Mouse (Mus musculus): ENCODE measurements at regions not wholly inside any gene's neighbourhood (a gene's known extent, or its start where the extent isn't known, plus 50 kb on each side); places are given as distances from the start of the nearest gene placed in this dataset.

DNA sequence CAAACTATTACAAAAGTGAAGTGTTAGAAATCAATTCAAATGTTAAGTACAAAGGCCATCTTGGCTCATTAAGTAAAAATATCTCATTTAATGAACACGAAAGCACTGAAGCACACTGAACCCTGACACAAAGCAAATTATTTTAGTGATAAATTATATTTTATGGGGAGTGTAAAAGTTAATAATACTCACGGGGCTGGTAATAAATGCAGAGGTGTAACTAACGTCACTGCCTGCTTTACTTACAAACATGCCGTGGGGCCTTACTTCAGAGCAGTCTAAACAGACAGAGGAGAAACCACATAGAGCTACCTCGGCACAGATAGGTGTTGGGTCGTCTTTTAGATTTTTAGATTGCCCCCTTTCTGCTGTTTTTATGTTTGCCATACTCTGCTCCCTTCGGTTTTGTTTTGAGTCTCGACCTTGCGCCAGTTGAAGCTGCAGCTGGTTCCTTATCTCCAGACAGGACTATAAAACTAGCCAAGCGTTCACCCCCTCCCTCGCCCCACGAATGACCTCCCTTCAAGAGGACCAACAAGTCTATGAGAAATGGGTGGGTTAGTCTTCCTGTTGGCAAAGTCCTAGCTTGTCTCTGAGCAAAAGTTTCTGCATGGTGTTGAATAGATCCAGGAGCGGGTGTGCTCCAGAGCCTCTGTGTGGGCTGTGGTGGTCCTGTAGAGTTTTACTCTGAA is 181.8 kb upstream of the Nr5a2 start:
- DNase-seq (ENCODE audit: low read depth, low spot score), result no peak

DNA sequence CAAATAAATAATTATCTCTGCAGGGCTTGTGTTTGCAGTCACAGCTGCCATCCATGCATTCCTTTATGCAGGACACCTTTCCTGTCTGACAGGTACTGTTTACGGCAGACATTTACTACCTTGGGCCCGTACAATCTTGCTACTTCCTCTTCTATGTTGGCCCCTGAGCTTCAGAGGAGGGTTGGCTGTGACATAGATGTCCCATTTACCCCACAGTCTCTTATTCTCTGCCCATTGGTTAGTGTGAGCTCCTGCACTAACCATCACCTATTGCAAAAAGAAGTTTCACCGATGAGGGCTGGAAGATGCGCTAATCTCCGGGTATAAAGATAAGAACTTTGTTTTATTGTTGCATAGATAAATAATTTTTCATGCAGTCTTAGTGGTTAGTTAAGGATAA is 181.1 kb upstream of the Nr5a2 start:
- DNase-seq (ENCODE audit: low read depth, low spot score), result no peak

DNA sequence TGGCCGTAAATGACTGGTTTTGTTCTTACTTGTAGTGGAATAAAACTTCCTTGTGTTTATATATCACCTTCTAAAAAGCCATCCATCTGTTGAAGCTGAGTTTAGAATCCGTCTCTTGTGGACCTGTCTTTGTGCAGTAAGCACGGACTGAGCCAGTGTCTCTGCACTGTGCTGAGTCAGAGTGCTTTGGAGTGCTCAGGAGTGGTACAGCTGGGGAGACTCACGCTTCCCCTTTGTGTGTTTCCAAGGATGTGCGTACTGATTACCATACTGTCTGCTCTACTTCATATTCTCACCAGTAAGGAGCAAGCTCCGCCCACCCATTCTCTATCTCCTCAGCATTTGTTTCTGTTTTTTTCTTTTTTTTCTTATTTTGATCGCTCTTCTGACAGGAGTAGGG is 175.9 kb upstream of the Nr5a2 start:
- no peak for DNase-seq (ENCODE audit: low read depth, low spot score)

DNA sequence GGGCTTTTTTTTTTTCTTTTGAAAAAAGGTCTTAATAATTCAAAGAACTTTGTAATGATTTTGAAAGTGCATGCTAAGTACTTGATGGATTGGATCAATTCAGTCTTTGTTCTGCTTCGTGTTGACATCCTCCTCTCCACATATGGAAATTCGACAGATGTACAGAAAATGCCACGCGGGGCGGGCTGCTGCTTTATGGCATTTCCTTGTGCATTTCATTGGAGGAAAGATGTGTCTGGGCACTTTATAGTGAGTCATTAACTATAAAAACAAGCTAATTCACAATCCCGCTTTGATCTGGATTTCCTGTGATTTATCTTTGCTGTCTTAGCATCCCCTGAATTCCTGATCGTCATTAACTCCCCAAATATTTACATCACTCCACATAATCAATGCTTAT is 173.5 kb upstream of the Nr5a2 start:
- no peak for DNase-seq (ENCODE audit: low read depth, low spot score)

DNA sequence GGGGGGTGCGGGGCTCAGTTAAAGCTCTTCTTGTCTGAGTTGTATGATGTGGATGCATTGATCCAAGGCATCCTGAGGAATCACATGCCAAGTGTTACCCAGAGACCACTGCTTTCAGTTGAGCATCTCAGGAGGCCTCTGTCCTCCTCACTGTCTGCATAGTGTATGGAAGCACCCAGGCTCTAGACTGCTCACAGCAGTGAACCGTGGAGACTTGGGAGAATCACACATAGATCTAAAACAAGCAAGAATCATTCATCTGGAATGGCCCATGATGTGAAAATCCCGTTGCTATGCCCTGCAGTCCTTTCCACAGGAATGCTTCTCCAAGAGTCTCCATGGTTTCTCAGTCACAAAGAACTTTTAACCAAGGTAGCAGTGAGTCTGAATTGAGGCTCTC is 170.0 kb upstream of the Nr5a2 start:
- no peak for DNase-seq (ENCODE audit: low read depth, low spot score)

DNA sequence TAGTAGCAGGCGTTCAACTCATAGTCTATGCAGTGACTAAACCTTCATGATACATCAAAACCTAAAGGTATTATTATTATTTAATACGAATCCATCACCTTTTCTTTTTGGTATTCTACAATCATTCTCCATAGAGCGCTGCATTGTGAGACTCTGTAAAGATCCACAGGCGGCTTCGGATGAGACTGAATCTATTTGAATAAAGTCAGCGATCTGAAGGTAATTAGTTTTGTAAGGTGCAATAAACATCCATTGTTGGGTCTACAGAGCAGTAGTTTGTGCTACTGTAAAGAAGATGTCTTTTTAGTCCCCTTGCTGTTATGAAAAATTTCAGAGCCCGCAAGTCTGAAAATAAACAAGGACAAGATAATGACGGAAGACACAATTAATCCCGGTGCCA is 168.9 kb upstream of the Nr5a2 start:
- no peak for DNase-seq (ENCODE audit: low read depth, low spot score)

DNA sequence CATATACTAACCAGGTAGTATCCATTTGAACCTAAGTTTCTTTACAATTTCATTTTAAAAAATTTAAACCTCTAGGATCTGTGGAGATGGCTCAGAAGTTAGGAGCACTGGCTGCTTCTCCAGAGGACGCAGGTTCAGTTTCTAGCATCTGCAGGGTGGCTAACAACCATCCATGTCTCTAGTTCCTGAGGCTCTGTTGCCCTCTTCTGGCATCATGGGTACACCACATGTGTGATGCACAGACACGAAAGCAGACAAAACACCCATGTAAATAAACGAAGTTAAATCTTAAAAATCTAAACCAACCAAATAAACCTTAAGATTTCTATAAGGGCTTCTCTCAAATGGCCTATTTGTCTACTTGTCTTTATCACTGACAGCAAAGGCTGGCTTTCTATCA is 157.6 kb upstream of the Nr5a2 start:
- DNase-seq (ENCODE audit: low read depth, low spot score), result no peak

DNA sequence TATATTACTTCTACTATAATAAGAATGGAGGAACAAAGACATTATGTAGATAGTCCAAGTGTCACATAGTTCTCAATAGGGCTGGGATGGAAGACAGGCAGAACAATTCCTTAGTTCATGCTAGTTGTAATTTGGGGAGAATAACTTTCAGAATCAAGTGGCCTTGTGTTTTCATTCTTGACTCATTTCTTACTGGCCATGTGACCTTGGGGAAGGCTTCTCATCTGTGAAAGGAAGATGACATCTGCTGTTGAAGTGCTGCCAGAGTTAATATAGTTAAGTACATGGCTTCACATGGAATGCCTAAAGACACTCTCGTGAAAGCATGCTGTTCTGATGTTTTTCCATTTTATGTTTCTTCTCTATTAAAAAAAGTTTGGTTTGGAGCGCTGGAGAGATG is 146.2 kb upstream of the Nr5a2 start:
- DNase-seq (ENCODE audit: low read depth, low spot score), result no peak

DNA sequence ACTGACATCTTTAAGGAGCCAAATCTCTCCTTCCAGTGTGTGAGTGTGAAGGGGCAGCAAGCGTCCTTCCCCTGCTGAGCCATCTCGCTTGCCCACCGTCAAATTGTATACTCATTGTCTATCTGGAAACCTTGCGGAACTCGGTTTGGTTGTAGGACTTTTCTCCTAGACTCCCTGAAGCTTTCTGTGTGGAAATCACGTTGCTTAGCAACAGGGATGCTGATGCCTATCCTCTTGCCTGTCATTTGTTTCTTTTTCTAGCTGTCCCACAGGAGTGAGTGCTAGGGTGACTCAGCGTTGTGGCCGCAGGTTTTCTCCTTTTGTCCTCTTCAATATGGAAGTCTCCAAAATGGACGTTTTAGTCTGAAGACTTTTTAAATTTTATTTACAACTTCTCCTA is 131.5 kb upstream of the Nr5a2 start:
- no peak for DNase-seq (ENCODE audit: low read depth, low spot score)

DNA sequence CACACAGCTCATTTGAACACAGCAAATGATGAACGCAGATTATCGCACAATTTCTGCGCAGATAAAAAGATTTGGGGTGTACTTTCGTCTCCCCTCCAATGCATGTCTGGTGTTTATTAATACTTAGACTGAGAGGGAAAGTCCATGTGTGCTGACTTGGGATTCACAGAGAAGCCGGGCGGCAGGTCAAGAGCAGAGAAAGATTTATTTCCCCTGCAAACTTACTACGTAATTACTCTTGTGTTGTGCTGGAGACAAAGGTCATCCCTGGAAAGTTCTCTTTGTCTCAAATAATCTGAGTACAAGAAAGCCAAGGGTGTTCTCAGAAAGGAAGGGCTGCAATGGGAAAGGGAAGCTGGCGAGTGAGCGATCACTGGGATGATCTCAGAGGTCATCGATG is 127.9 kb upstream of the Nr5a2 start:
- DNase-seq (ENCODE audit: low read depth, low spot score), result no peak

DNA sequence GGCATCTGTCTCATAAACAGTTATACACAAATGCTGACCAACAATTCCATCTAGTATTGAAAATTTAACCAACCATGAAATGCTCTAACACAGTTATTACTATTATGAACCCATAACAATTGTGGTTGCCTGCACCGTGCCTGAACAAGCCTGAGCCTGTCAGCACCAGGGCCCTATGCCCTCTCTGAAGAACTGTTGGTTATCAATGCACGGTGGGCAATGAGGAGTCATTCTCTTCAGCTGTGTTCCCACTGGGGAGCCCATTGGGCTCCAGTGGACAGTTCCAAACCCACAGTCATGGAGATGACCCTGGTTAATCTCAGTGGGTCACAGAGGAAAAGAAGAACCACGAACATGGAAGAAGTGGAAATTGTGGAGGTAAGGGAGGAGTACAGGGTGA is 126.5 kb upstream of the Nr5a2 start:
- DNase-seq (ENCODE audit: low read depth, low spot score), result no peak

DNA sequence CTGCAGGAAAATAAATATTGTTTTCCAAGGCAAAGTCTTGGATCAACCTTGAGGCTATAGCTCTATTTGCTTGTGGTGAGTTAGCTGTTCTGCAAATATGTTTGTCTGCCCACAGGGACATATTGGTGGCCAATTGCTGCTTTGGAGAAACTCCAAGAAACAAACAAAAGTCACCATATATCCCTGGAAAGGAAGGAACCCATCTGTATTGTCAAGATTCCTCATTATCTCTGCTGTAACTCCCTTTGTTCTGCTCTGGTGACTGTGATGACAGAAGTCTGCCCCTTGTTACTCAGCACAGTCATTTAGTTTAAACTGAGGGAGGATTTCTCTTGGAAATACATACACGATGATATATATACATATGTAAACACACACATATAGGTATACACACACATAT is 123.3 kb upstream of the Nr5a2 start:
- no peak for DNase-seq (ENCODE audit: low read depth, low spot score)

DNA sequence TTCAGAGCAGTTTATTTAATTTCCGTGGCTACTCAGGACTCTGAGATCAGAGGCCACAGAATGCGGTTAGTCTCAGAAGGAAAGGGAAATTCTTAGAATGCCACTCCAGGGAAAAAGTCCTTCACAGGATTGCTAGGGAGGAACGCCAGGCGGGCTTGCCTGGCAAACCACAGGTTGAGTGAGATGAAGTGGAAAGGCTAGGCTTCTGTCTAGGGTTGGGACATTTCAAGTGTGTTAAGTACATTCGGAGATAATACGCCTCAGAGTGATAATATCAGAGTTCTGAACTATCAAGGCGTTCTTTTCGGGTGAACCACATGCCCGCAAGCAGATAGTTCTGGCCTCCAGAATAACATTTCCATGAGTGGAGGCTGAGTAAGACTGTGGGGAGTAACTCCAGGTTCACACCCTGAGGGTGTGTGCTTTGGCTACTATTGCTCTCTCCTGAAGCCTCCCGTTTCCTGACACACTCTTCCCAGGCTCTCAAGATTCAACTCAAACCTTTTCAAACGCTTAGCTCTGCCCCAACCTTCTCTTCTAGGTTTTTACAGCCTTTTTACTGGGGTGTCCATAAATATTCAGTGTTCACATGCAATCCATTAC is 119.3 kb upstream of the Nr5a2 start:
- DNase-seq (ENCODE audit: low read depth, low spot score), result no peak

DNA sequence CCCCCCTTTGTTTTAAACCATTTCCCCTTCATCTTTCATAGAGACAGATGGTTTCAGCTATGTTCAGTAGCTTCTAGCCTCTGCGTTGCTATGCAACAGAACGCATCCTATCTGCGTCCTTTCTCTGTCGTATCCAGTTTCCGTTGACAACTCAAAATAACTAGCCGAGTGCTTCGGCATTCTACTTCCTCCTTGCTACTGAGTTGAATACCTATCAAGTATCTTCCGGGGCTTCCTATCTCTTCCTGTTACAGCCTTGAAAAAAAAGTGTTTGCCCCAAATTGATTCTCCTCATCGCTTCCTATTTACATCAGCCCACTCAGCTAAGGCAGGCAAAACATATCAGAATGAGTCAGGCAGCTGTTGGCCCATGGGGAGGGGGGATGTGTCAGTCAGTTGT is 114.5 kb upstream of the Nr5a2 start:
- DNase-seq (ENCODE audit: low read depth, low spot score), result peak; percentile 52

DNA sequence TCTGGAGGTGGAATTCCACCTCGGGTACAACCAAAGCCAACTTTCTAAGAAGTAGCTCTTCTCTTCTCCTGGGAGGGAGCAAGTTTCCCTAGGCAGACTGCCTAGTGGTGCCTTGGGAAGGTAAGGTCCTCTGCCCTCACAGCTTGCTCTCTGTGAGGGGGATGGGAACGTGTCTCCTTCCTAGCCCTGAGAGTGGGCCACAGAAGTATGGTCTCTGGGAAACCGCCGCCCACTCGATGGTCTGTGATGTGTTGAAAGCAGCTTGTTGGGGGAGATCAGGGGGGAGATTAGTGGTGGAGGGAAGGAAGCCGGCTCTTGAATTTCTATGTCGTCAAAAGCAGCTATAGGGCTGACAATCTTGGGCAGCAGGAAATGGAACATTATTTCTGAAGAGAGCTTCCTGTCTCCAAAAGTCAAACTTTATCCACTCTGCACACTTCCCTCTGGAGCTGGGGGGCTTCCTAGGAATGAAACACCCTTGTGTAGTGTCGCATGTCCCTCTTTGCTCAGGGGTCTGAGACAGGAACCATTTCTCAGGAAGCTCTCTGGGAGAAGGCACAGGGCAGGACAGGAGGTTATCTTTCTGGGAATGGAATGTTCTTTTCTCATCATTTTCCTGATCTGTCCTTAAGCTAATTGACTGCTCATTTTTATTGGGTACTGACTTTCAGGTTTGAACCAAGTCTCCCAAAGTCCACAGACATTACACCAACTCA is 113.8 kb upstream of the Nr5a2 start:
- DNase-seq (ENCODE audit: low read depth, low spot score), result peak; percentile 9

DNA sequence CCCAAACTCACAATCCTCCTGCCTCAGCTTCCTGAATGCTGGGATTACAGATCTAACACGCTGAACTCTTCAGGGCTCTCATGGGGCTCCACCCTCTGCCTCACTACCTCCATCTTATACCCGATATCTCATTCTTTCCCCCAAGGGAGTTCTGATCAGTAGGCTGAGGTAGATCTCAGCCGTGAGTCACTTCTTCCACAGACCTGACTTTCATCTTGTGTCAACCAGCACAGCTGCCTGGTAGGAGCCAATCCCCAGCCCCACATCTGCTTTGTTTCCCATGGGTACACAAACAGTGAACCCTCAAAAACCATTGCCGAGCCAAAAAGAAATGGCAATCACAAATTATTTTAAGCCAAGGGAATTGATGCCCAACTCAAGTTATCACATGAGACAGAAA is 100.7 kb upstream of the Nr5a2 start:
- DNase-seq (ENCODE audit: low read depth, low spot score), result peak; percentile 22

DNA sequence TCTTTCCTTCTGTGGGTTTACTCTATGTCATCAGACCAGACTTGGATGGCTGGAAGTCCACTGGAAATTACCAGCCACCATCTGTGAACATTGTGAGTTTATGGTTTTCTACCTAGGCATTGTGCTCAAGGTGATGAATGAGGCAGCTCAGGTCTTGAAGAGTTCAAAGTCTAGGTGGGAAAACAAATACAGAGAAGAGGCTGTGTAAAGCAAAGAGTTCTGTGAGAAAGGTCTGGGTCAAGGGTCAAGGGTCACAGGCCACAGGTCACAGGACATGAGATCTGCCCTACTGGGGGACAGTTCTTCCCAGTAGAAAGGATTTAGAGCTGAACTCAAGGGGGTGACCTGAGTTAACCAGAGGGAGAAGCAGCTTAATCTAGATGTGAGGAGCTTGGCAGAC is 92.9 kb upstream of the Nr5a2 start:
- DNase-seq (ENCODE audit: low read depth, low spot score), result no peak

DNA sequence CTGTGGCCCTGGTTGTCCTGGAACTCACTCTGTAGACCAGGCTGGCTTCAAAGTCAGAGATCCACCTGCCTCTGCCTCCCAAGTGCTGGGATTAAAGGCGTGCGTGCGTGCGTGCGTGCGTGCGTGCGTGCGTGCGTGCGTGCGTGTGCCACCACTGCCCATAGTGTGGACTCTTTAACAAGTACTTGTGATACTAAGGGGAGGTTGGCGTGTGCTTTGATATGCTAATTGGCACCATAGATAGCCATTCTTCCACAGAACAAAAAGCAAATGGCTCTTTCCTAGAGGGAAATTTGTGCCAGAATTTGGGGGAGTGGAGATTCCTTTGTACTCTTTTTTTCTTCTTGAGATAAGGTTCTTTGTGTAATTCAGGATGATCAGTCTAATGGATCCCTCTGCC is 91.3 kb upstream of the Nr5a2 start:
- no peak for DNase-seq (ENCODE audit: low read depth, low spot score)

DNA sequence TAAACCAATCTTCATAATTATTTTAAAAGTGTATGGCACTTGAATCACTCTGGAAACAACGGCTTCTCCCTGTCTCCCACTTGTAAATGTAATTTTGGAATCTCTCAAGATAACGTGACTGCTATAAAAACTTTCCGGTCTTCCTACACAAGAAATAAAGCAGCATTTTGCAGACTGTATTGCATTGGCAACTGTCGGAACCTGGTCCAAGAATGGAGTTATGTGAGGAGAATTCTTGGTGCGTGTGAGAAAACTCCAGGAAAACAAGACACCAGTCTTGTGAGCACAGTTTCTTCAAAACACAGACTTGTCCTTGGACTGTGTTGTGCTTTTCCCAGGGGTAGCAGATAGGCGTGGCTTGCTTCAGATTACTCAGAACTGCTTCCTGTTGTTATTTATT is 83.8 kb upstream of the Nr5a2 start:
- DNase-seq (ENCODE audit: low read depth, low spot score), result no peak

DNA sequence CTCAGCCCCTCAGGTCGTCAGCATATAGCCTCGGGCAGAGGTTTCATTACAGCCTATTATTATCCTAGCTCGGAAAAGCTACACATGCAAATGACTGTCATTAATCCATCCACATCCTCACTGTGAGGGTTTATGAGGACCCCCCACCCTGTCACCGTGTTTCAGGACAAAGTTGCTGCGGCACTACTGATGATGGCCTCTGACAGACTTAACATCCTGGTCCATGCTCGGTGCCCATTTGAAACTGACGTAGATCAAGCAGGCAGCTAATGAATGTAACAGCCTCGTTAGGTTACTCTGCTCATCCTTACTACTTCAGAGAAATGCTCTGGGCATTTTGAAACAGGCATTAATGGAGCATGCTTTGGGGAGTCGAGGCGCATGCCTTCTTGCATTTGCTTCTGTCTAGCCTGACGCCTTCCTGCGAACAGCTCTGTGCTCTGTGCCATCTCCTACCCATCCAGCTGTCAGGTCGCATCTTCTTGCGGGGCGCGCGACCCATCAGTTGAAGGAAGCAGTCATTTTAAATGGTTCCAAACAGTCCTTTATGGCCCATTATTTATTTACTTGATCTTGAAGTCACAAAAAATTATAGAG is 82.3 kb upstream of the Nr5a2 start:
- no peak for DNase-seq (ENCODE audit: low read depth, low spot score)

DNA sequence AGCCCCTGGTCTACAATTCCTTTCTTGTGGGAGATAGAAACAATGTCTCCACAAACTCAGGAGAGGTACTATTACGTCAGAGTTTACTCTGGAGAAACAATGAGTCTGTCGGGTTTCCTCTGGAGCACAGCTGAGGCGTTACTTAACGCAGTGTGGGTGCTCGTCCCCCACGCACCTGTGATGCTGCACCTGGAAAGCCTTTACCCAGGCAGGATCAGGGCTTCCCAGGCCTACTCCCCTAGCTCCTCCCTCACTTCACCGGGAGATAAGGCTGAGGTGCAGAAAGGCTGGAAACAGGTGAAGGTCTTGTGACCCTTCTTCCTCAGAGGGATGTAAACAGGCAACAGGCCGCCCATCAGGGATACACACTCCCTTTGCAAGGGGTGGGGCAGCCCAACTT is 80.7 kb upstream of the Nr5a2 start:
- DNase-seq (ENCODE audit: low read depth, low spot score), result no peak

DNA sequence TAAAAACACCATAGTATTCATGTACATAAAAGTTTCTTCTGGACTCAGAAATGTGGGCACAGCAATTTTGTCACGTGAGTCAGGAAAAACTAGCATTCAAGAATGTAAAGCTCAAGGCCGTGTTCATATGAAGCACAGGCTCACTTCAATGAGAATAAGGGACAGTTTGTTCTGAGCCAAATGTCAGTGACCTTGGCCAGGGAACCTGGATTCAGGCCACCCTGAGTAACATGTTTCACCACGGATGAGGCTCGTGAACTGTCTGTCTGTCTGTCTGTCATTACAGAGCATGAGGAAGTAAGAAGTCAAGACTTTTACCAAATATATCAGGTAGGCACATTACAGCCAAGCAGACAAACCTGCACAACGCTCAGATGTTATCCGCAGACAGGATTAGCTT is 74.3 kb upstream of the Nr5a2 start:
- no peak for DNase-seq (ENCODE audit: low read depth, low spot score)

DNA sequence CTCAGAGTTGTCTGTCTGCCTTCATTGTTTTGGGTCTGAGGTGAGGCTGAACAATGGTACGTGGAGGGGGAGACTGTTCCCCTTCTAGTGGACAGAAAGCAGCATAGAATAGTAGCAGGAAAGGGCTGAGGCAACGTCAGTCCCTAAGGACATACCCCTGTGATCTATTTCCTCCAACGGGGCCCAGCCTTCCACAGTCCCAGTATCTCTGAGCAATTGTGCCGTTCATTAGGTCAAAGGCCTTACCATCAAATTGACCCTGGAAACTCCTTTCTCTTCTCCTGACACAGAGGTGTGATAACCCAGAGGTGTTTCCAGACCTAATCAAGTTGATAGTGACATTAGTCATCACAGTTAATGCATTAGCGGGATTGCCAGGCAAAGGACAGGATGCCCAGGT is 73.4 kb upstream of the Nr5a2 start:
- DNase-seq (ENCODE audit: low read depth, low spot score), result no peak

Measured in CD4-positive, CD25-positive, alpha-beta regulatory T cell, adult 2 months (primary cell).